Mouse (Mus musculus) megakaryocyte-erythroid progenitor cell, adult 5-6 weeks (primary cell): ENCODE measurements around the gene Kcnrg. TPM values are rescaled to one million over a fixed set of nuclear protein-coding genes. Genes with fewer than 3 reads are reported as not detected.

Experiments
- ATAC-seq: replicated peaks from 2 replicates; pipeline ENCODE4 v1.8.0; 2016; ENCODE audit warnings: mild to moderate bottlenecking, inconsistent platforms; ENCODE audit not compliant: severe bottlenecking, poor library complexity, low FRiP score, low TSS enrichment
- total RNA-seq, 2 experiments: library from RNA; stranded (forward) in 1 of 2; stranded (reverse) in 1 of 2; fragments of 200-1000, 215-1000 nt in 1 of 2; fragments of >200 nt in 1 of 2; fragmentation: Nextera tagmentation in 1 of 2; gene quantifications; 2 replicates each; pipeline ENCODE4 v1.2.3; 2014 to 2017

Gene Kcnrg
- total RNA-seq, 2 experiments from 2014 or later, result not detected

- ATAC-seq, result no peak
Observed at GRCm38 (mm10) chr14:61620371-61620770, 13.1 kb downstream of the Kcnrg start.

- no peak for ATAC-seq
Observed at GRCm38 (mm10) chr14:61635969-61636368, 28.7 kb downstream of the Kcnrg start.

GRCm38 (mm10) chr14:61642668-61643067 is 35.4 kb downstream of the Kcnrg start:
- ATAC-seq, result no peak

- no peak for ATAC-seq
Observed at GRCm38 (mm10) chr14:61645547-61645946, 38.3 kb downstream of the Kcnrg start.

- no peak for ATAC-seq
Observed at GRCm38 (mm10) chr14:61647182-61647880, 40.1 kb downstream of the Kcnrg start.

- ATAC-seq, result peak; percentile 24
Observed at GRCm38 (mm10) chr14:61647881-61648684, 40.8 kb downstream of the Kcnrg start.

- peak; percentile 88 for ATAC-seq
Observed at GRCm38 (mm10) chr14:61648685-61649504, 41.6 kb downstream of the Kcnrg start.

- ATAC-seq, result no peak
Observed at GRCm38 (mm10) chr14:61650291-61650960, 43.2 kb downstream of the Kcnrg start.

GRCm38 (mm10) chr14:61656469-61656868 is 49.2 kb downstream of the Kcnrg start:
- ATAC-seq, result peak; percentile 93

- ATAC-seq, result no peak
Observed at GRCm38 (mm10) chr14:61661496-61661895, 54.2 kb downstream of the Kcnrg start.

GRCm38 (mm10) chr14:61662307-61662706 is 55.0 kb downstream of the Kcnrg start:
- 0 out of 2 replicates have a peak, but pooled peaks have one; percentile 22 for ATAC-seq

Other genes with a start within 250 kb of the Kcnrg start
- 2.6 and 3.4 TPM in 2 replicates for gene Ebpl, start 247.0 kb upstream of the Kcnrg start, total RNA-seq (2014; fragmentation: Nextera tagmentation)
- gene Ebpl, start 247.0 kb upstream of the Kcnrg start, total RNA-seq (2017), result 1.8 and 2.7 TPM in 2 replicates
- 62.5 and 65.8 TPM in 2 replicates for gene Kpna3, start 167.6 kb upstream of the Kcnrg start, total RNA-seq (2014; fragmentation: Nextera tagmentation)
- gene Kpna3, start 167.6 kb upstream of the Kcnrg start, total RNA-seq (2017), result 62.2 and 64.0 TPM in 2 replicates
- 8.6 and 10.7 TPM in 2 replicates for gene Spryd7, start 50.6 kb upstream of the Kcnrg start, total RNA-seq (2014; fragmentation: Nextera tagmentation)
- 16.1 and 24.0 TPM in 2 replicates for gene Spryd7, start 50.6 kb upstream of the Kcnrg start, total RNA-seq (2017)
- 7.2 and 14.8 TPM in 2 replicates for gene Trim13, start 9.2 kb upstream of the Kcnrg start, total RNA-seq (2014; fragmentation: Nextera tagmentation)
- 21.1 and 28.5 TPM in 2 replicates for gene Trim13, start 9.2 kb upstream of the Kcnrg start, total RNA-seq (2017)